Mouse (Mus musculus): ENCODE measurements around the gene B4galt4.

The B4galt4 gene

GRCm38 (mm10) chr16:38728576-38729132 lies 13.4 kb upstream of the B4galt4 start:
- DNase-seq (ENCODE audit: low read depth, low spot score), result no peak

- DNase-seq (ENCODE audit: low read depth, low spot score), result no peak
Measured at GRCm38 (mm10) chr16:38729139-38729538, 12.9 kb upstream of the B4galt4 start.

- DNase-seq (ENCODE audit: low read depth, low spot score), result peak; percentile 60
Measured at GRCm38 (mm10) chr16:38729610-38730288, 12.3 kb upstream of the B4galt4 start.

GRCm38 (mm10) chr16:38730921-38731320 lies 11.1 kb upstream of the B4galt4 start:
- no peak for DNase-seq (ENCODE audit: low read depth, low spot score)

GRCm38 (mm10) chr16:38741204-38741903 lies 710 bp upstream of the B4galt4 start:
- DNase-seq (ENCODE audit: low read depth, low spot score), result no peak

- peak; percentile 29 for DNase-seq (ENCODE audit: low read depth, low spot score)
Measured at GRCm38 (mm10) chr16:38742659-38743131, 631 bp downstream of the B4galt4 start.

GRCm38 (mm10) chr16:38743941-38744673 lies 2.0 kb downstream of the B4galt4 start:
- no peak for DNase-seq (ENCODE audit: low read depth, low spot score)

- no peak for DNase-seq (ENCODE audit: low read depth, low spot score)
Measured at GRCm38 (mm10) chr16:38750803-38751202, 8.7 kb downstream of the B4galt4 start.

GRCm38 (mm10) chr16:38753631-38754030 lies 11.6 kb downstream of the B4galt4 start:
- DNase-seq (ENCODE audit: low read depth, low spot score), result no peak

GRCm38 (mm10) chr16:38755452-38756176 lies 13.6 kb downstream of the B4galt4 start:
- DNase-seq (ENCODE audit: low read depth, low spot score), result no peak

- DNase-seq (ENCODE audit: low read depth, low spot score), result no peak
Measured at GRCm38 (mm10) chr16:38756177-38756503, 14.1 kb downstream of the B4galt4 start.

GRCm38 (mm10) chr16:38756572-38756971 lies 14.5 kb downstream of the B4galt4 start:
- no peak for DNase-seq (ENCODE audit: low read depth, low spot score)

GRCm38 (mm10) chr16:38757626-38758025 lies 15.6 kb downstream of the B4galt4 start:
- DNase-seq (ENCODE audit: low read depth, low spot score), result no peak

- no peak for DNase-seq (ENCODE audit: low read depth, low spot score)
Measured at GRCm38 (mm10) chr16:38758104-38758861, 16.2 kb downstream of the B4galt4 start.

GRCm38 (mm10) chr16:38760239-38760638 lies 18.2 kb downstream of the B4galt4 start:
- no peak for DNase-seq (ENCODE audit: low read depth, low spot score)

GRCm38 (mm10) chr16:38760834-38761375 lies 18.8 kb downstream of the B4galt4 start:
- no peak for DNase-seq (ENCODE audit: low read depth, low spot score)

- DNase-seq (ENCODE audit: low read depth, low spot score), result no peak
Measured at GRCm38 (mm10) chr16:38761972-38762371, 19.9 kb downstream of the B4galt4 start.

GRCm38 (mm10) chr16:38762401-38762800 lies 20.3 kb downstream of the B4galt4 start:
- no peak for DNase-seq (ENCODE audit: low read depth, low spot score)

GRCm38 (mm10) chr16:38763508-38763907 lies 21.4 kb downstream of the B4galt4 start:
- no peak for DNase-seq (ENCODE audit: low read depth, low spot score)

GRCm38 (mm10) chr16:38766671-38767070 lies 24.6 kb downstream of the B4galt4 start:
- no peak for DNase-seq (ENCODE audit: low read depth, low spot score)
